Mouse (Mus musculus) CD8-positive naive resting alpha-beta T cell, adult 2 months (primary cell): ENCODE measurements at regions not wholly inside any gene's neighbourhood (a gene's known extent, or its start where the extent isn't known, plus 50 kb on each side); places are given as distances from the start of the nearest gene placed in this dataset.
"Not testable (repeated sequence)": the region's sequence is repeated elsewhere in the genome, so short reads cannot be mapped to it uniquely, and the experiment has no call there.

Experiments
- DNase-seq, 2 experiments: peaks; one replicate each; pipeline ENCODE4 v3.0.0; 2022; ENCODE audit warnings: low read depth in 2 of 2, low spot score in 2 of 2

GRCm38 (mm10) chr13:5920422-5920821 is 59.1 kb downstream of the Klf6 start:
- no peak for DNase-seq

GRCm38 (mm10) chr13:5931433-5931832 is 70.2 kb downstream of the Klf6 start:
- no peak for DNase-seq

DNA sequence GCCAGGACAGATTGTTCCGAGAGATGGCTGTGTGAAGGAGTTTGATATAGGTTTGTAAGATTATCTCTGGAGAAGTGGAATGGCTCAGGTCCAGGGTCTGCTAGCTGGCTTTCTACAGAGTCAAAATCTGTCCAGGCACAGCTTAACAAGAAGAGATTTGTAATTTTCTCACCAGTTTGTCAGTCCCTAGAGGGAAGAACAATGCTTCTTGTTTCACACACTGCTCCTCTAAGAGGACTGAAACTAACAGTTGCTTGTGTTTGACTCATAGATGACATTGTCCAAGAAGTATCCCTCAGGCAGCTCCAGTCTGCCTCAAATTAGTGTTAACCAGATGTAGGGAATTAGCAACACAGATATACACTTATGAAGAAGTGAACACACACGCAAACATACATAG is 76.2 kb downstream of the Klf6 start:
- DNase-seq: no peak

- no peak for DNase-seq
Measured at GRCm38 (mm10) chr13:5937970-5938369, 76.7 kb downstream of the Klf6 start.

DNA sequence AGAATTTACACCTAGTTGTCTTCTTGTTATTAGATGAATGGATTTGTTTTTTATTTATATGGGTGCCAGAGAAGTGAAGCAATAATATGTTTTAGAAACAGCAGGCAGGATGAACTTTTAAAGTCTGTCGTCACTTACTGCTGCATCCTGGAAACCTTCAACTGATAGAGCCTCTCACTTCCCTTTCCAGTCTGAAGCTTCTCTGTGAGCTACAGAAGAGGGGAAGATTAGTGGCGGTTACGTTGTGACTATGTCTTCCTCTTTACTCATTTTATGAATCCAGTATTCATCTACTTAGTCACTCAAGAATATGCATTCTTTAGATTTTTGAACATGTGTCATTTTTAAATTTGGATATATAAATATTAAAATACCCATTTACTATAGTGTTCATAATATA is 78.1 kb downstream of the Klf6 start:
- no peak for DNase-seq

DNA sequence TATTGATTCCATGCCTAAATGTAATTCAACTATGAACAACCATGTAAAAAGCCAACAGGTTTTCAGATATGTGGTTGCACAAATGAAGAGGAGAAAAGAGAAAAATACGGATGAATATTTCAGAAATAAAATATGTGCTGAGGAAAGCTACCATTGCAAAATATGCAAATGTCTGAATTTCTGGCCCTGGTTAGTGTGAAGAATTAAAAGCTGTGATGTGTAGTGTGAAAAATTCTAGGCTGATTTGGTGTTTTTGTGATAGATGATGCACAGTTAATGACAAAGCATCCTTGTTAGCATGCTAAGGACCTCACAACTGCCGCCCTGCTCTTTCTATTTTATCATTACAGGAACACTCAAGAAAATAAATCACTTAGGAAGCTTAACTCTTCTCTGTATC is 91.6 kb downstream of the Klf6 start:
- DNase-seq: no peak

DNA sequence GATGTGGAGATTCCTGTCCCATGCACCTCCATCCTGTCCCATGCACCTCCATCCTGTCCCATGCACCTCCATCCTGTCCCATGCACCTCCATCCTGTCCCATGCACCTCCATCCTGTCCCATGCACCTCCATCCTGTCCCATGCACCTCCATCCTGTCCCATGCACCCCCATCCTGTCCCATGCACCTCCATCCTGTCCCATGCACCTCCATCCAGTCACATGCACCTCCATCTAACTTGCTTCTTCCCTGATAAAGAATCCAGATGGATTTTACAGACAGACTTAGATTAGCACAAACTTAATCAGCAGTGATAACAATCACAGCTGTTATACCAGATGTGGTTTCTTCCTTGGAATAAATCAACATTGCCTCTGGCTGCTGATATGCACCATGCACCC is 93.8 kb downstream of the Klf6 start:
- not testable (repeated sequence) for DNase-seq

DNA sequence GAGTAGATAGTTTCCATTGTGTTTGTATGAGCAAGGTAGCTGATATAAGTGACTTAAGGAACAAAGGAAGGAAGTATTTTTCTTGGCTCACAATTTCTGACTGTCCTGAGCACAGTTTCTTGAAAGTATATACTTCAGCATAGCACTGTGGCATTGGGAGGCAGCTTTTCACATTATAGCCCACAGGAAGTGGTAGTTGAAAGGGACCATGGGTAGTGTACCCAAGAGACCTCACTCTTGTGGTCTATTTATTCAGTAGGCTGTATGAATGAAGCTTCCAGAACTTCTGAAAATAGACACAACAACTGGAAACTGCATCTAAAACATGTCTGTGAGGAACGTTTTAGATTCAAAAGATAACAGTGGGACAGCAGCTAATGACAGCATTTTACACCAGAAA is 94.9 kb downstream of the Klf6 start:
- no peak for DNase-seq

DNA sequence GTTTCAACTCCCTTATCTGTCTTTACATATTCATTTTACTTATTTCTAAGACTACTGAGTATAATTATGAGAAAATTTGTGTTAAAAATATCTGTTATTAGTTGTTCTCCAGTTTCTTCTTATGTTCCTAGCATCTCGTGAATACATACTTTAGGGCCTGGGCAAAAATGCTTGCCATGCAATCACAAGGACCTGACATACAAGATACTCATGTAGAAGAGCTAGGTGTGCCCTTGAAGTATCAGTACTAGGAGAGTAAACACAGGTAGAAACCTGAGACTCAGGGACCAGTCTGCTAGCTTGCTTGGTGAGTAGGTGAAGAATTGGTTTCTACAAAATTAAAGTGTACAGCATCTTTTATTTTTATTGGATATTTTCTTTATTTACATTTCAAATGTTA is 101.7 kb downstream of the Klf6 start:
- no peak for DNase-seq

- no peak for DNase-seq
Measured at GRCm38 (mm10) chr13:5964626-5965025, 103.3 kb downstream of the Klf6 start.

DNA sequence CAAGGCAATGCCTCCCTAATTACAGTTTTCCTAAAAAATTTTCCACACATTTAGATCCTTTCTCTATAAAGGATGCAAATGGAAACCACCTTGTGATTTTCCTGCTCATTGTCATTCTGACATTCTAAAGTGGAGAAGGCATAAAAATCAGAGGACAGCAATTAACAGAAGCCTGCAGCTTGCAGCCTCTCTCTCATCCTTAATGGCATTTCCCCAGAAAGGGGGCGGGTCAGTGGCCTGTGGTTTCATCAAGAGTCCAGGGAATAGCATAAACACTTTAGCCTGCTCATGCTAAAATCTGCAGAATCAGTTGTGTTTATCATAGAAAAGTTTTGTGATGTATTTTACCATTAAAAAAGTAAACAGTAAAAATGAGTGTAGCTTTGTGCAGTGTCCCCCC is 117.3 kb downstream of the Klf6 start:
- DNase-seq: no peak

GRCm38 (mm10) chr13:5987491-5987890 is 126.2 kb downstream of the Klf6 start:
- no peak for DNase-seq

DNA sequence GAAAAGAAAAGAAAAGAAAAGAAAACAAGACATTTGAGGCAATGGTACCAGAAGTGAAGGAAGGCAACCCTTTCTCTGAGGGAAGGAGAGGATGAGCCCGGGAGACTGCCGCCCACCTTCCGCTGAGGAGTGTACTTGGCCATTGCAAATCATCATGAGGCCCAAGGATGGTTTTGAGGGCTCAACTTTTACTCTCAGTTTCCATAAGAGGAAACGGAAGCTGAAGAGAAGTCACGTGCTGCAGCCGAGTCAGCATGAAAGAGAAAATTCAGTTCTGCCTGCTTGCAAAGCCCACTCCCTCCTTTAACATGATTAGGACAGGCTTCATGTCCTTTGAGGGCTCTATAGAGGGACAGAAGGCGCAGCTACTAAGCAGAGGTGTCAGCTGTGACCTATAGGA is 127.1 kb downstream of the Klf6 start:
- DNase-seq: no peak

DNA sequence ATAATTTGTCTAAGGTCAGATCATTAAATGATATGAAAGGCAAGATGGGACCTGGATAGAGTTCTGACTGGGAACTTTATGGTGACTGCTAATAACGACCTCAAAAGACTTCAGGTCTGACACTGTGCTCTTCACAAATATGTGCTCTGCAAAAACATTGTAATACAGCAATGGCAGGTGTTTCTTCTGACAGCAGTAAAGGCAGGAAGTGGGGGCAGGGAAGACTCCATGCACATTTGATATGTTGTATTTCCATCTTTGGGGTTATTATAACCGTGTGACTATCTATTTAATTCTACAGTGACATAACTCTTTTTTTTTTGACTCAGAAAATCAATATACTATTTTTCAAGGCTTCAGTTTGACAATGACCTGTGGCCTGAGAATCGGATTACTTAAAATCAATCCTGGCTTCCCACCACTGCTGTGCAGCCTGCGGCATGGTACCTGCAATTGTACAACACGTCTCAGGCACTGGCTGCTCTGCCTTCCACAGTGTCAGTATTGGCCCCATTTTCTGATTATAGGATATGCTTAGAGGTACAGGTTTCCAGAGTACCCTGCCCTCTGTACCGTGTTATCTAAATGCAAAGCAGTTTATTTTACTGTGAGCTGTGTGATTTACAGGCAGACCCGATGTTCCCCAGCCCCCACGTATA is 139.4 kb downstream of the Klf6 start:
- no peak for DNase-seq

GRCm38 (mm10) chr13:6001218-6001564 is 139.9 kb downstream of the Klf6 start:
- no peak for DNase-seq

DNA sequence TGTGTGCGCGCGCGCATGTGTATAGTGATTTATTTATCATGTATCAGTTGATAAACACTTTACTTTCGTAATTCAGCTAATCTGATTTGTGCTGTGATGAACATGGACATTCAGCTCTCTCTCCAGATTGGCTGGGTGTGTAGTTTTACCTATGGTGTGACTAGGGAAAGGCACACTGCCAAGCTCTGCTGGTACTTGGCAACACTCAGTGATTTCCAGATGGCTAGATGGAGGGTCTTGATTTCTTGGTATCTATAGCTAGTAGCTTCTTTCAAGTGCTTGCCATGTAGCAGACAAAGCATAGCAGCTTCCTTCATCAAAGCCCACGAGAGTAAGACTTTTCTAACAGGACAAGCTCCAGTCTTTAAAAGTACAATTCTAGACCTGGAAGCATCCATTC is 144.6 kb downstream of the Klf6 start:
- no peak for DNase-seq

- DNase-seq: no peak
Measured at GRCm38 (mm10) chr13:6009671-6010070, 148.4 kb downstream of the Klf6 start.

DNA sequence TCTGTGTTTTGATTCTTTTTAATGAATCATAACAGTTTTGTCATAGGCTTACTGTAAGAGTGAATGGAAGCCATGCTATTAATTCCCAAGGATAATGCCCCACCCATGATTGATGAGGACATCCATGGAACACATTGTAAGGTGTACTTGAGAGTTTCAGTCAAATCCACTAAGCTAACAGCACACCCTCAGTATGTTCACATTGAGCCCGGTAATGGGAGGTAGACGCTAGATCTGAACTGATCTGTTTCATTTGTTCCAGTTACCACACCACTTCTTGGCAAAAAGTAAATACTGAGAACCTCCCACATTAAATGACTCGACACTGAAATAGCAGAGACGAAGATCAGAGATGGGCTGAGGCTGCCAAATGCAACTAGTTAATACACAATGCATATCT is 165.9 kb downstream of the Klf6 start:
- no peak for DNase-seq

- DNase-seq: no peak
Measured at GRCm38 (mm10) chr13:6028878-6029277, 167.6 kb downstream of the Klf6 start.

DNA sequence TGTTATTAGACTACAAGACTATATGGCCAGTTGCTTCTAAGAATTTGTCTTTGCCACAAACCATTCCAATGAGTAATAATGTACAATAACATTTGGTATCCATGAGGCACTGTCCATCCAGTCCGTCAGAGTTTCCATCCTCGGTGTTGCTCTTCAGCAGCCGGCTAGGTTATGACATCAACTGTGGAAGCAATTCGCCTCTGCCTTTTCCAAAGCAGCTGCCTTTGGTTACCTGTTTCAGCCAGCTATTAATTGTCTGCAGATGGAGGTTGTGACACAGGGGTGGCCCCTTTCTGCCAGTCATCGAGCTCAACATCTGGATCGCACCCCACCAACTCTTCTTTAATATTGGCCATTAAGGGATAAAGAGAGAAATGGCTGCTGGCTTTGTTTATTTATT is 168.2 kb downstream of the Klf6 start:
- DNase-seq: no peak

GRCm38 (mm10) chr13:6030128-6030527 is 168.8 kb downstream of the Klf6 start:
- no peak for DNase-seq

GRCm38 (mm10) chr13:6040132-6040531 is 178.8 kb downstream of the Klf6 start:
- no peak for DNase-seq

- no peak for DNase-seq
Measured at GRCm38 (mm10) chr13:6040663-6041062, 179.4 kb downstream of the Klf6 start.

DNA sequence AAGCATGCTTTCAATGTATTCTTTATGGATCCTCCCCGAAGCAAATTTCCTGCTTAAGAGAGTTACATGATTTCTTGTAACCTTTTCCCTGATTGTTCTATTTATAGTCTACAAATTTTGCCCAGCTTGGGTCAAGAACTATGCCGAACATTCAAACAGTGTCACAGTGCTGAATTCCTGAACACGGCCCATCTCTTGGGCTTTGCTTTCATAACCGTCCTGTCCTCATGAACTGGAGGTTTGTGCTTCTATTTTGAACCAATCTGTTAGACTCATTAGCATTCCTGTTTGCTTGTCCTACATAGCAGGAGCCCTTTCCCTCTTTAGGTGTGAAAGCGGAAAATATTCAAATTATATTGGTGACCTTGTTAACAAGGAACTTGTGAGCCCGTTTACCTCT is 181.2 kb downstream of the Klf6 start:
- no peak for DNase-seq
